Mouse (Mus musculus) adrenal gland, postnatal 10 days (tissue): Measurements from ENCODE around the gene Otud1. TPM values are rescaled to one million over a fixed set of nuclear protein-coding genes. Genes with fewer than 3 reads are reported as not detected.

Experiments
- DNase-seq: peaks from one replicate; pipeline ENCODE4 v3.0.0; 2021; ENCODE audit warnings: mixed read lengths
- total RNA-seq, 2 experiments: library from RNA; stranded (reverse); gene quantifications; 2 replicates each; pipeline ENCODE4 v1.2.3; 2021

The Otud1 gene
- total RNA-seq, 2 experiments from 2014 or later = 9.4 to 10.6 TPM

GRCm38 (mm10) chr2:19670851-19671688 is 13.5 kb downstream of the Otud1 start:
- DNase-seq = no peak

DNA sequence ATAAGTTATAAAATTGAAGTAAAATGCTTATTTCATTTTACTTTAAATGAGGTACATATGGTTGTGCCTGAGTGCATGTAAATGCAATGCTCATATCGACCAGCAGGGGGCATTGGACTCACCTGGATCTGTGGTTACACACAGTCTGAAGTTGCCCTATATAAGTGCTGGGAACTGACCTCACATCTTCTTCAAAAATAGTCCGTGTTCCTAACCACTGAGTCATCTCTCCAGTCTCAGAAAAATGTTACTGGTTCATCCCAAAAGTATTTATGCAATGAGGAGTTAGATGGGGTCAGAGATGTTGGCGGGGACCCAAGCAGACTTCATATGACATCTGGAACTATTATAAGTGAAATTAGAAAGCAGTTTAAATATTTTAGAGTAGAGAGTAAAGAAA is 25.4 kb downstream of the Otud1 start:
- DNase-seq = peak; percentile 27

DNA sequence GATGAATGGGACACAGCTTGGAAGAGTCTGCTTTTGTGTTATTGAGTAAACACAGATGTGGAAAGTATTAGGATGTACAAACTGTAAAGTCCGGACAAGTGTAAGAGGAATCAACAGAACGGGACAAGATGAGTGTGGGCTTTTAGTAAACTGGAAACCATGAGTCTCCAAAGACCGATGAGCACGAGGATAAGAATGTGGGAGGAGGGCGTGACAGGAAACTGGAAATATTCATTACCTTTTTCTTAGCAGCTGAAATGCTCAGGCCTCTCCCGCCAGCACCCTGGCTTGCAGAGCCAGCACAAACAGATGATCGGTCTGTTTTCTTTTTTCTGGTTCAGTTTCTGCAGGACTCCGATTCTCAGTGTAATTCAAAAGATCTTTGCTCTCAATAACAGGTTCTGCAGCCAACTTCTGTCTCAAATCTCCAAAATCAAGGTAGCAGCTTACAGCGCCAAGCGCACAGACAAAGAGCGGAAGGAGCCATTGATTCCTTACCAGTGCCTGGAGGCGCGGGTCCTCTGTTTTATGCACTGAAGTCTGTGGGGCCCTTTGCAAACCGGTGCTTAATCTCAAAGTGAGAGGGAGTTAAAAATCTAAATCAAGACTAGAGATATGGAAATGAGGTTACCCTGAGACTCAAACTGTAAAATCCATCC is 28.1 kb downstream of the Otud1 start:
- DNase-seq = no peak

DNA sequence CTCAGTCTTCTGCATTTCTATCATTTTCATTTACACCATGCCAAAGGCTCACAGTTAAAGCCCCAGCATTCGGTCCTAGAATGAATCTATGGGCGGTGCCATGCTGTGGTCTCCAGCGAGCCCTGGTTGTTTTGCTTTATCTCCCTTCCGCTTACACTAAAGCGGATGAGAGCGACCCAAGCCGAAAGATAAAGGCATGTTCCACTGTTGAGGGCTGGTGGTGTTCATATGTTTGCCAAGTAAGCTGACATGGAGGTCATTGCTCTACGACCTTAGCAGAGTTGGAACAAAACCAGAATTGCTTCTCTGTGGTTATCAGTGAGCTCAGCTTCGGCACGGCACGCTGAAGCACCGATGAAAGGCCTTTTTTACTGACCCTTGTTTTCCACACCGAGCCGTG is 32.5 kb downstream of the Otud1 start:
- DNase-seq = peak; percentile 5

DNA sequence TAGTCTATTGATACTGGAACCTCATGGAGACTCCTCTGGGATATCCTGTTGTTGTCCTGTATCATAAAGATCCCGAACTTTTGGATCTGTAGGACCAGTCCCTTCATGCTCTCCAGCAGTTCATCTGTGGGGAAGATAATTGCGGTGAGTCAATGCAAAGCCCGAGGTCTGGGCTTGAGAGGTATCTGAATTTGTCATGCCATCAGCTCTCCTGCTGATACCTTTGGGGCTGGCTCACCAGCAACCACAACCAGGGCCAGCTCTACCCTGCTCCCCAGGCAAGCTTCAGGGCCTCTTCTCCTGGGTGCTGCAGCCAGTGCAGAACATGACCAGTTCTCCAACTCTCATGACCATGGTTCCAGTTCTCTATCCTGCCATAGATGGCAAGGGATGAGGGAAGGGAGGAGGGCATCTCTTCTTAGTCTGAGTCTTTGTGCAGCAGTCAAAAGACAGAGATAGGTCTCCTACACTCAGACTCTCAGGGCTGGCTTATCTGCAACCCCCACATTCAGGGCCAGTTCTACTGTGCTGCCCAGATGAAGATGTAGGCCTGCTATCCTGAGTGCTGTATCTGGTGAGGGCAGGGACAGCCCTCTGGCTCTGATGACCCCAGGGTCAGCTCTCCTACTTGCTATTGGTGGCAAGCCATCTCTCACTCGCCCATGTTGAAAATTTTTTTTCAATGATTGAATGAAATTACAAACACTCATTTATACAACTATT is 42.2 kb downstream of the Otud1 start:
- DNase-seq = no peak

GRCm38 (mm10) chr2:19701386-19701785 is 43.8 kb downstream of the Otud1 start:
- no peak for DNase-seq

GRCm38 (mm10) chr2:19703020-19703613 is 45.6 kb downstream of the Otud1 start:
- peak; percentile 27 for DNase-seq

DNA sequence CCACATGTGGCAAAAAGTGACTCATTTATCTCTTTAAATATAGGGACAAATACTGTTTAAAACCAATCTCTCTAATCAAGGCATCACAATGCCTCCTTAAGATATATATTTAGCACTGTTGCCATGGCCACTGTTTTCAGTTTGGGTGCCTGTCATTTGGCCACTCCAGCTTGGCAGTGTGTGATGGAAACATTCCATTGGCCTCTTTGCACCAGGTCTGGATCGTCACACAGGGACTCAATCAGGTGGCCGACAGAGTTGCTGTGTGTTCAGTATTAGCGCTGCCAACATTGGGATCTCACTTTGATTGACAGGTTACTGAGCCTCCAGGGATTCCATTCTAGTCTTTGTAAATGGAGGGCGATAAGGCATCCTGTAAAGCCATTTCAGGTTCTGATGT is 46.1 kb downstream of the Otud1 start:
- DNase-seq = peak; percentile 7

GRCm38 (mm10) chr2:19704272-19704671 is 46.7 kb downstream of the Otud1 start:
- DNase-seq = no peak

DNA sequence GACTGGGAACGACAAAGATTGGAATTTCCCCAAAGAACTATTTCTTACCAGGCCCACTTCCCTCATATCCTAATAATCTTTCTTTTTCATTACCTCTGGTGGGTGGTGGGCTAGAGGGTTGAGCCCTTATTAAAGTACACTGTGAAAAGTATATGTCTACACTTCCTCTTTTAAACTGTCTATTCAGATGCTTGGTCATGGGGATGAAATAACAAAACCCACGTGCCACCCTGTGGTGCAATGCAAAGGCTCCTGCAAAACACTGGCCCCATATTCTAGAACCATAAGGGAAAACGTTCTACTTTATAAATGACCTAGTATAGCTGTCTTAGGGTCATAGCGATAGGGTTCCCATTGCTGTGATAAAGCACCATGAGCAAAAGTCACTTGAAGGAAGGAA is 49.3 kb downstream of the Otud1 start:
- DNase-seq = no peak

Other genes starting within 250 kb of the Otud1 start
- not detected for gene Ptf1a, start 212.1 kb upstream of the Otud1 start, total RNA-seq
- gene 4921504E06Rik, start 103.8 kb upstream of the Otud1 start, total RNA-seq = not detected